ENCODE assay signal across 7 mouse cellular contexts in genomic region chr8:74993081-74993474, GRCm38 (mm10). TPM values are rescaled to one million over a fixed set of nuclear protein-coding genes. Genes with fewer than 3 reads are reported as not detected.
DNase-seq lines count a peak whose midpoint lies in the region; ATAC-seq and TF ChIP-seq lines count a peak whose summit lies in the region.

TSS of gene Hmgxb4 (plus strand) at chr8:74993356.

- intact Hi-C loops in heart, postnatal 36 days (cut with DNase I) = loop anchor here (5.0 to 10.0 kb wide), 2 partner anchors 119 to 222 kb away; partner anchors contain the start of gene Rasd2

- no peak for ATAC-seq in embryonic facial prominence, embryonic 11.5 days (replicated peaks; ENCODE audit: insufficient number of reproducible peaks, low FRiP score, low TSS enrichment, low read depth)
- ATAC-seq in limb, embryonic 14.5 days (ENCODE audit: low FRiP score, low read depth) = peak; percentile 7; the same call in 1 of the 2 replicates
- ATAC-seq in stomach, embryonic 14.5 days (ENCODE audit: insufficient number of reproducible peaks, insufficient read depth, low FRiP score, low read depth) = no peak

- H3K27ac ChIP-seq in spleen, adult 2 months (ENCODE audit: insufficient read depth, low read length) = peak within 1 kb of the TSS; percentile 54
- H3K27ac ChIP-seq in embryonic facial prominence, embryonic 11.5 days (replicated peaks; ENCODE audit: low read depth, low read length) = peak within 1 kb of the TSS; percentile 95
- H3K27ac ChIP-seq in limb, embryonic 14.5 days (replicated peaks; ENCODE audit: low read depth, low read length) = peak within 1 kb of the TSS; percentile 96
- H3K27ac ChIP-seq in stomach, embryonic 14.5 days (ENCODE audit: low read length) = peak within 1 kb of the TSS; percentile 95

- no peaks in the 10 kb centered on the region for H3K9me3 ChIP-seq in embryonic facial prominence, embryonic 11.5 days (replicated peaks; ENCODE audit: control insufficient read depth, low read length)
- H3K9me3 ChIP-seq in limb, embryonic 14.5 days (ENCODE audit: control insufficient read depth, low read length) = no peaks in the 10 kb centered on the region
- H3K9me3 ChIP-seq in stomach, embryonic 14.5 days (ENCODE audit: control insufficient read depth, low read depth, low read length) = no peaks in the 10 kb centered on the region

- WGBS in spleen, adult 2 months = 9% methylated on average over 8 of the region's 8 CpGs
- WGBS in embryonic facial prominence, embryonic 11.5 days = 16% methylated on average over 8 of the region's 8 CpGs
- 12% methylated on average over 8 of the region's 8 CpGs for WGBS in limb, embryonic 14.5 days
- 11% methylated on average over 8 of the region's 8 CpGs for WGBS in stomach, embryonic 14.5 days

- no peak for TF ChIP-seq POLR2A in spleen, adult 2 months (IDR thresholded peaks at IDR 0.05; ENCODE audit: low read depth, low read length)
- no peak for TF ChIP-seq POLR2A in limb, embryonic 14.5 days (IDR thresholded peaks at IDR 0.05; ENCODE audit: borderline replicate concordance, extremely low read depth, insufficient read depth, insufficient read length)

- TF ChIP-seq CTCF in spleen, adult 2 months (IDR thresholded peaks at IDR 0.05; ENCODE audit: extremely low read depth, insufficient read depth, insufficient read length, insufficient replicate concordance) = no peak

- no peaks in the 10 kb centered on the region for H3K36me3 ChIP-seq in spleen, adult 2 months (ENCODE audit: control insufficient read depth, insufficient read depth, low read length)
- no peaks in the 10 kb centered on the region for H3K36me3 ChIP-seq in embryonic facial prominence, embryonic 11.5 days (replicated peaks; ENCODE audit: control insufficient read depth, insufficient read depth, low read depth, low read length)
- H3K36me3 ChIP-seq in limb, embryonic 14.5 days (ENCODE audit: control insufficient read depth, insufficient read depth, low read length) = no peaks in the 10 kb centered on the region
- H3K36me3 ChIP-seq in stomach, embryonic 14.5 days (ENCODE audit: control insufficient read depth, insufficient read depth, low read length) = no peaks in the 10 kb centered on the region

- no peak for DNase-seq in spleen, adult 2 months (ENCODE audit: low read depth in 1 of 2, low spot score in 2 of 2)
- DNase-seq in spleen, postnatal 10 days (ENCODE audit: low spot score in 2 of 2) = no peak
- peak; percentile 5 for DNase-seq in embryonic facial prominence, embryonic 11.5 days (ENCODE audit: low spot score)
- no peak for DNase-seq in heart, postnatal 36 days
- DNase-seq in limb, embryonic 14.5 days (ENCODE audit: low spot score) = no peak
- no peak for DNase-seq in thymus, postnatal 10 days (ENCODE audit: low spot score in 2 of 2)

- H3K4me3 ChIP-seq in spleen, adult 2 months (ENCODE audit: extremely low read depth, insufficient read depth, insufficient read length) = peak within 1 kb of the TSS; percentile 83
- peak within 1 kb of the TSS; percentile 87 for H3K4me3 ChIP-seq in embryonic facial prominence, embryonic 11.5 days (ENCODE audit: low read depth, low read length)
- H3K4me3 ChIP-seq in limb, embryonic 14.5 days (replicated peaks; ENCODE audit: low read length) = peak within 1 kb of the TSS; percentile 82
- H3K4me3 ChIP-seq in stomach, embryonic 14.5 days (ENCODE audit: low read depth, low read length) = peak within 1 kb of the TSS; percentile 83

- no peaks in the 10 kb centered on the region for H3K4me1 ChIP-seq in spleen, adult 2 months (ENCODE audit: control insufficient read depth, insufficient read depth, insufficient read length)
- H3K4me1 ChIP-seq in embryonic facial prominence, embryonic 11.5 days (ENCODE audit: control insufficient read depth, insufficient read depth, low read length) = no peaks in the 10 kb centered on the region
- H3K4me1 ChIP-seq in limb, embryonic 14.5 days (ENCODE audit: control insufficient read depth, insufficient read depth, low read length) = peaks cover 6% of the 10 kb centered on the region
- H3K4me1 ChIP-seq in stomach, embryonic 14.5 days (ENCODE audit: control insufficient read depth, insufficient read depth, low read length) = peaks cover 5% of the 10 kb centered on the region

- H3K9ac ChIP-seq in embryonic facial prominence, embryonic 11.5 days (replicated peaks; ENCODE audit: low read length) = peak within 1 kb of the TSS; percentile 100
- peak within 1 kb of the TSS; percentile 99 for H3K9ac ChIP-seq in limb, embryonic 14.5 days (ENCODE audit: low read depth, low read length, severe bottlenecking)
- peak within 1 kb of the TSS; percentile 84 for H3K9ac ChIP-seq in stomach, embryonic 14.5 days (replicated peaks; ENCODE audit: low read depth, low read length)

- no peaks in the 10 kb centered on the region for H3K27me3 ChIP-seq in spleen, adult 2 months (ENCODE audit: control insufficient read depth, insufficient read depth, low read length)
- H3K27me3 ChIP-seq in embryonic facial prominence, embryonic 11.5 days (ENCODE audit: control insufficient read depth, insufficient read depth, low read length) = no peaks in the 10 kb centered on the region
- H3K27me3 ChIP-seq in limb, embryonic 14.5 days (ENCODE audit: control insufficient read depth, insufficient read depth, low read length) = no peaks in the 10 kb centered on the region
- no peaks in the 10 kb centered on the region for H3K27me3 ChIP-seq in stomach, embryonic 14.5 days (ENCODE audit: control insufficient read depth, insufficient read depth, low read length)

- peak within 1 kb of the TSS; percentile 51 for H3K4me2 ChIP-seq in embryonic facial prominence, embryonic 11.5 days (ENCODE audit: low read depth, low read length)
- H3K4me2 ChIP-seq in limb, embryonic 14.5 days (replicated peaks; ENCODE audit: low read depth, low read length, severe bottlenecking) = peak within 1 kb of the TSS; percentile 63
- H3K4me2 ChIP-seq in stomach, embryonic 14.5 days (replicated peaks; ENCODE audit: low read depth, low read length) = peak within 1 kb of the TSS; percentile 44

RNA-seq across cellular contexts. Expression of gene Hmgxb4, which starts in this region (rescaled TPM):
- 6.7 and 7.5 TPM in 2 replicates for polyA plus RNA-seq in spleen, adult 2 months (2012; rRNA removed)
- polyA plus RNA-seq in embryonic facial prominence, embryonic 11.5 days (2014; fragmentation: Nextera tagmentation; extraction: Ambion mirVana) = 53.6 and 54.5 TPM in 2 replicates
- total RNA-seq in heart, postnatal 36 days (2021) = 10 to 100 TPM; 12.7 to 16.3 TPM
- 63.6 and 66.8 TPM in 2 replicates for polyA plus RNA-seq in limb, embryonic 14.5 days (2012; rRNA removed)
- polyA plus RNA-seq in limb, embryonic 14.5 days (2014; fragmentation: Nextera tagmentation; extraction: Ambion mirVana) = 46.7 and 48.1 TPM in 2 replicates
- 44.4 and 51.5 TPM in 2 replicates for polyA plus RNA-seq in stomach, embryonic 14.5 days (2014; fragmentation: Nextera tagmentation; extraction: Ambion mirVana)
